Mouse (Mus musculus) embryonic facial prominence, embryonic 11.5 days (tissue): ENCODE measurements at regions not wholly inside any gene's neighbourhood (a gene's known extent, or its start where the extent isn't known, plus 50 kb on each side); places are given as distances from the start of the nearest gene placed in this dataset.

Experiments used
- ATAC-seq: fragments of 200-750 bp; cut with Nextera tagmentation; replicated peaks from 2 replicates; pipeline ENCODE4 v1.8.0; 2017; ENCODE audit warnings: low read depth; ENCODE audit not compliant: insufficient number of reproducible peaks, low FRiP score, low TSS enrichment
- DNase-seq: peaks from one replicate; pipeline ENCODE4 v3.0.0-alpha.2; 2015; ENCODE audit warnings: low spot score
- H3K27ac ChIP-seq: fragments of 300-500 bp; sonication (generic); replicated peaks from 2 replicates; pipeline ENCODE4 v1.5.1; 2014; ENCODE audit warnings: mild to moderate bottlenecking, low read depth, low read length, control low read depth
- H3K27me3 ChIP-seq: fragments of 300-500 bp; sonication (generic); 2 replicates; pipeline ENCODE4 v1.6.1; 2014; ENCODE audit warnings: mild to moderate bottlenecking, low read length, moderate library complexity, mixed read lengths; ENCODE audit not compliant: control insufficient read depth, insufficient read depth
- H3K36me3 ChIP-seq: fragments of 300-500 bp; sonication (generic); replicated peaks from 2 replicates; pipeline ENCODE4 v1.6.1; 2014; ENCODE audit warnings: low read depth, mild to moderate bottlenecking, low read length, moderate library complexity, mixed read lengths; ENCODE audit not compliant: control insufficient read depth, insufficient read depth
- H3K4me1 ChIP-seq: fragments of 300-500 bp; sonication (generic); 2 replicates; pipeline ENCODE4 v1.6.1; 2014; ENCODE audit warnings: low read length, mixed read lengths; ENCODE audit not compliant: control insufficient read depth, insufficient read depth
- H3K4me2 ChIP-seq: fragments of 300-500 bp; sonication (generic); 2 replicates; pipeline ENCODE4 v1.6.1; 2014; ENCODE audit warnings: low read depth, mild to moderate bottlenecking, control low read depth, low read length, moderate library complexity
- H3K4me3 ChIP-seq: fragments of 300-500 bp; sonication (generic); 2 replicates; pipeline ENCODE4 v1.5.1; 2014; ENCODE audit warnings: low read depth, low read length, control low read depth
- H3K9ac ChIP-seq: fragments of 300-500 bp; sonication (generic); replicated peaks from 2 replicates; pipeline ENCODE4 v1.6.1; 2014; ENCODE audit warnings: mild to moderate bottlenecking, control low read depth, low read length
- H3K9me3 ChIP-seq: fragments of 300-500 bp; sonication (generic); replicated peaks from 2 replicates; pipeline ENCODE4 v1.6.1; 2016; ENCODE audit warnings: mild to moderate bottlenecking, low read length, inconsistent platforms, mixed read lengths; ENCODE audit not compliant: control insufficient read depth
- WGBS: fragments of 180-500 bp; shearing (Covaris S2); extraction: QIAGEN DNeasy Blood & Tissue Kit; methylation state at CpG from one replicate; pipeline ENCODE4 v1.1.7; 2014; 5-methylcytosine and 5-hydroxymethylcytosine counted together

DNA sequence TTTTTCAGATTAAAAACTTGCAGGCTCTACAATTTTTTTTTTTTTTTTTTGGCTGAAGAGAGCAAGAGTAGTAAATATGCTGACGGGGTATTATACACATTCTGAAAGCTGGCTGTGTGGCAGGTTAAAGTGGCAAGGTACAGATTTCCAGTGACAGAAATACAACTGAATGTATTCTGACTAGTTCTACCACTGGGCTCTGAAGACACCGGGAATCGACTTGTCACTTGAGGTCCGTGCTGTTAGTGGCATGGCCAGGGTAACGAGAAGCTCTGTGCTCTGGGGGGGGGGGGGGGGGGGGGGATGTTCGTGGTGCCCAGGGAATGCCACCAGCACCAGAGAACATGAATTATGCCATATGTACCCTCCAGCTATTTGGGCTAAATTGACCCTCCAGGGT lies 124.7 kb downstream of the Tmem38b start:
- Histone ChIP-seq H3K4me3 (no peak overlapping the region), H3K4me2 (no peak overlapping the region), H3K27me3 (no peaks in the 10 kb centered on the region), H3K9ac (no peak overlapping the region), H3K9me3 (no peaks in the 10 kb centered on the region), H3K36me3 (no peaks in the 10 kb centered on the region), H3K27ac (no peak overlapping the region), H3K4me1 (no peaks in the 10 kb centered on the region)
- DNase-seq = no peak
- no peak for ATAC-seq
- 61% methylated on average over 6 of the region's 6 CpGs for WGBS

DNA sequence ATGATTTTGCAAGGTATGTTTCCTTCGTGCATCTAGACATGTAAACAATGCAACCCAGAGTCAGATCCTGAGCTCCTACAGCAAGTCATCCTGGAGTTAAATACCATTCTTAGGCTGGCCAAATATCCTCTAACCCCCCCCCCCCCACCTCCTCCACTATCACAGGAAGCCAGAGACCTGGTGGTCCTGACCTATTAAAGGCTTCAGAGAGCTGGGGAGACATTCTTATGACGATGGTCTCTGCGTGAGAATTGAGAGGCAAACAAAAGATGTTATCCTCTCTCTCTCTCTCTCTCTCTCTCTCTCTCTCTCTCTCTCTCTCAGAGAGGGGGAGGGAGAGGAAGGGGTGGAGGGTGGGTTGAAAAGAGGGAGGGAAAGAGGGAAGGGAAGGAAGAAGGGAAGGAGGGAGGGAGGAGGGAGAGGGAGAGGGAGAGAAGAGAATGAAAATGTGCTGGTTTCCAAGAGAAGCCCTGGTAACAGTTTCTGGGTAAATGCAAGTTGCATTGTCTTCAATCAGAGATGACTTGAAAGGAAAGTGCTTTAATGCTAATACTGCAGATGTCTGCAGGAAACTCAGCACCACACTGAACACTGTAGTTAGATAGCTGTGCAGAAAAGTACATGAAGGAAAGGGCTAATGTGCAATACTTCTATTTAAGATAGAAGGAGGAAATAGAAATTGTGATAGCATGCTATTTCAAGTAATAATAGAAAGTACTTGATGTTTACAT lies 125.3 kb downstream of the Tmem38b start:
- Histone ChIP-seq H3K4me3 (no peak overlapping the region), H3K9me3 (no peaks in the 10 kb centered on the region), H3K4me1 (no peaks in the 10 kb centered on the region), H3K36me3 (no peaks in the 10 kb centered on the region), H3K27me3 (no peaks in the 10 kb centered on the region), H3K27ac (no peak overlapping the region), H3K9ac (no peak overlapping the region), H3K4me2 (no peak overlapping the region)
- ATAC-seq = no peak
- no peak for DNase-seq
- 13% methylated on average over 3 of the region's 3 CpGs for WGBS

DNA sequence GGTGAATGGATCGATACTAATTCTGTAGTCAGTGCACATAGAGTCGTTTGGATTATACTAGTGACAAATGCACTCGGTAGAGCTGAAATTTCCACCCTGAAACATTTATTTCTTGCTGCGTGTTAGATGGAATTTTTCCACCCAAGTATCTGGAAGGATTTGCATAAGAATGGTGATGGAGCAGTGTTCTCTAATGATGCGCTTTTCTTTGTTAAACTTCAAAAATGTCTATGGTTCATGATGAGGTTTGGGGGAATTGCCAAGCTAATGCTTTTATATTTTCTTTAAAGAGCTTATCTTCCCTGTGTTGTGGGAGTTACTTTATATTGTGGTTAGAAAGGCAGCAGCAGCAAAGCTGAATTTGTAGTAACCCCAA lies 125.9 kb downstream of the Tmem38b start:
- Histone ChIP-seq H3K9me3 (no peaks in the 10 kb centered on the region), H3K4me1 (no peaks in the 10 kb centered on the region), H3K36me3 (no peaks in the 10 kb centered on the region), H3K27me3 (no peaks in the 10 kb centered on the region), H3K9ac (no peak overlapping the region), H3K27ac (no peak overlapping the region), H3K4me2 (no peak overlapping the region), H3K4me3 (no peak overlapping the region)
- ATAC-seq (no peak), DNase-seq (no peak)
- WGBS = 67% methylated on average over 5 of the region's 5 CpGs

DNA sequence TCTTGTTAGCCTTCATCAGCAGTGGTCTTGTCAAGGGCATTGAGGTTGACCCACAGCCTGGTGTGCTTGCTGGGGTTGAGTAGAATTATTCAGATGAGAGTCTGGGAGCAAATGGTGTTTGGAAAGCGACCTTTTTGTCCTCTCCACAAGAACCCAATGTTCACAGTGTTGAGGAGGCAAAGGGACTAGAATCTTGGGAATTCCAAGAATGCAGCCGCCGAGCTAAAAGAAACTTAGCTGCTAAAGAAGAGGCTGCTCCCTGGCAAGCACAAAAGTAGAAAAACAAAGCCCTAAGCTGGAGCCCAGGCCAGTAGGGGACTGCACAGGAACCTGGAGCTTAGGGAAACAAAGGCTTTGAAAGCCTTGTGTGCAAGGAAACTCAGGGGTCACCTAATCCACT lies 126.4 kb downstream of the Tmem38b start:
- Histone ChIP-seq H3K27me3 (no peaks in the 10 kb centered on the region), H3K9me3 (no peaks in the 10 kb centered on the region), H3K4me3 (no peak overlapping the region), H3K36me3 (no peaks in the 10 kb centered on the region), H3K4me1 (no peaks in the 10 kb centered on the region), H3K4me2 (no peak overlapping the region), H3K9ac (no peak overlapping the region), H3K27ac (no peak overlapping the region)
- ATAC-seq = 0 out of 2 replicates have a peak, but pooled peaks have one; percentile 23
- DNase-seq = peak; percentile 51
- WGBS = 5% methylated on average over 3 of the region's 3 CpGs

DNA sequence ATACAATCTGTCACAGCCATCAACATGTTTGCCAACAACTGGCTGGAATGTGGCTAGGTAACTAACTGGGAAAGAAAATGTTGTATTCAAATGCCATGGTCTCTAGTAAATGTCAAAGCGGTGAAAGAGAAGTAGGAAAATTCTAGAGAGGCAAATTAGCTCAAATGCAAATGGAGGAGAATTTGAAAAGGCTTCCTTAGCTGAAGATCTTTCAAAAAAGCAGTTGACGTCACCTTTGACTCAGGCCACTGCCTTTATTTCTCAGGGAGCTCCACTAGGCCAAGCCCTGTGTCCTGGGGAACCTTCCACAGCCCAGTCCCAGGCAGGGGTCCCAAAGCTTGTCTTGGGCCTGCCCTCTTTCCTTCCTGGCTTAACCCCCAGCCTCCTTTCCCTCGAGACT lies 136.6 kb downstream of the Tmem38b start:
- Histone ChIP-seq H3K27me3 (no peaks in the 10 kb centered on the region), H3K4me1 (no peaks in the 10 kb centered on the region), H3K27ac (no peak overlapping the region), H3K36me3 (no peaks in the 10 kb centered on the region), H3K9ac (no peak overlapping the region), H3K4me2 (no peak overlapping the region), H3K4me3 (no peak overlapping the region), H3K9me3 (no peaks in the 10 kb centered on the region)
- DNase-seq (no peak), ATAC-seq (no peak)
- 71% methylated on average over 3 of the region's 3 CpGs for WGBS

DNA sequence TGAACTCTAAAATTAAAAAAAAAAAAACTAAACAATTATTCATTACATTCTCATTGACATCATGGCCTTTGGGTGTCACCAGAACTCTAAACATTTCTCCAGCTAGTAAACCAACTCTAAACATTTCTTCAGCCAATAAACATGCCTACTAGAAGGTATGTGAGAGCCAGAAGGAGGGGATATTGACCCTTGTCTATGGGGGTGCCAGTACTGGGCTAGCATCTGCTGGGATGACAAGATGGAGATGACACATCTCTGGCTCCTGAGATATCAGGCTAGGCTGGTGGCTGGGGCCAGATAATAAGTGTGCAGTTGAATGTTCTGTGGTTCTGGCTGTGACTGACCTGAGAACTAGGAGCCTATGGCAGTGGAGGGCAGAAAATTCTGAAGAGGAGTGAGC lies 144.6 kb downstream of the Tmem38b start:
- Histone ChIP-seq H3K9me3 (no peaks in the 10 kb centered on the region), H3K4me3 (no peak overlapping the region), H3K4me2 (no peak overlapping the region), H3K27ac (no peak overlapping the region), H3K36me3 (no peaks in the 10 kb centered on the region), H3K9ac (no peak overlapping the region), H3K4me1 (no peaks in the 10 kb centered on the region), H3K27me3 (no peaks in the 10 kb centered on the region)
- ATAC-seq (no peak), DNase-seq (no peak)

DNA sequence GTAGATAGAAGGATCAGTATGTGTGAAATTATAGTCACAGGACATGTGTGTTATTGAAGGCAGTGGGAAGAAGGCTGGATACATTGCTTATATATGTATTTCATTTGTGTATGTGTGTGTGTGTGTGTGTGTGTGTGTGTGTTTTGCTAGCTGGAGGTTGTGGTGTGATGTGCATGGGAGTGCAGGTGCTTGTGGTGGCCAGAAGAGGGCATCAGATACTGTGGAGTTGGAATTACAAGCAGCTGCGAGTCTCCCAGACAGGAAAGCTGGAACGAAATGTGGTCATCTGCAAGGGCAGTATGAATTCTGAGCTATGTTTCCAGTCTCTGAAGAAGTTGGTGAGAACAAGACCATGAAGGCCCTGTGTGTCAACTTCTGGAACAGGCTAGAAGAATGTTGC lies 145.1 kb downstream of the Tmem38b start:
- ATAC-seq (no peak), DNase-seq (no peak)
- Histone ChIP-seq H3K4me2 (no peak overlapping the region), H3K9me3 (no peaks in the 10 kb centered on the region), H3K9ac (no peak overlapping the region), H3K36me3 (no peaks in the 10 kb centered on the region), H3K27me3 (no peaks in the 10 kb centered on the region), H3K4me3 (no peak overlapping the region), H3K27ac (no peak overlapping the region), H3K4me1 (no peaks in the 10 kb centered on the region)
- 85% methylated on average over 2 of the region's 2 CpGs for WGBS

DNA sequence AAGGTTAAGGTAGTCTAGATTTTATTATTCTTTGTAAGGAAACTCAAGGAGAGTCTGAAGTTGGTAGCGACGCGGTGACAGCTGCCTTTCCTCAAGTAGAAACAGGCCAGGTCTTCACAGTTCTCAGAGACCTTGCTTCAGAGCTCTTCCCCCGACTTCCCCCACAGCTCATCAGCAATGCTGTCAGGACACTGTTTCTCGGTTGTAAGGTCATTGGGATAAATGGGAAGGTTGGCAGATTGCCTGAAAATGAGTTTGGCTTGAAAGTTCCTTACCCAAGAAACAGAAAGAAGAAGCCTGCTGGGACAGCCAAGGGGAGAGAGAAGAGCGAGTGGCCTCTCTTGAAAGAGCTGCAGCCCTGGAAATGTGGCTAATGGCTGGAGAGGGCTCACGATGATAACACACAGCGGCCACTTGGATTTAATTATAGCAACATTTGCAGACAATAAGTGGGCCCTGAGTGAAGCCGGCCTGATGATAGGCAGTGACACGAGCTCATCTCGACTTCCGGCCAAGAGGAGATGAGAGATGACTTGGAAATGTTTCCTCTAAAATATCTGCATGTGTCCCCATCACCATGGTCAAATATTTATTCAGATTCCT lies 150.3 kb downstream of the Tmem38b start:
- WGBS = 66% methylated on average over 12 of the region's 12 CpGs

More for the DNA sequence above, 150.3 kb downstream of the Tmem38b start:
- no peaks in the 10 kb centered on the region for H3K36me3 ChIP-seq
- no peaks in the 10 kb centered on the region for H3K9me3 ChIP-seq
- no peak overlapping the region for H3K9ac ChIP-seq
- no peaks in the 10 kb centered on the region for H3K27me3 ChIP-seq
- H3K4me3 ChIP-seq = no peak overlapping the region
- ATAC-seq = no peak
- no peak overlapping the region for H3K4me2 ChIP-seq
- no peak for DNase-seq
- H3K27ac ChIP-seq = no peak overlapping the region
- H3K4me1 ChIP-seq = no peaks in the 10 kb centered on the region
